Mouse (Mus musculus) adipocyte (in vitro differentiated cells): ENCODE measurements around the gene Cttn.
A peak's percentile ranks its signal among the peaks of the same experiment; 100 is the strongest.

Experiments used
- DNase-seq: peaks from one replicate; pipeline ENCODE4 v3.0.0-alpha.2; 2016; ENCODE audit warnings: low spot score

Cttn gene

GRCm38 (mm10) chr7:144449637-144450570 is 20.9 kb downstream of the Cttn start:
- DNase-seq, result peak; percentile 66

GRCm38 (mm10) chr7:144448186-144448585 is 22.6 kb downstream of the Cttn start:
- no peak for DNase-seq

- no peak for DNase-seq
Measured at GRCm38 (mm10) chr7:144447146-144447545, 23.7 kb downstream of the Cttn start.

GRCm38 (mm10) chr7:144444788-144445187 is 26.0 kb downstream of the Cttn start:
- DNase-seq, result no peak

- DNase-seq, result no peak
Measured at GRCm38 (mm10) chr7:144441976-144442375, 28.8 kb downstream of the Cttn start.

GRCm38 (mm10) chr7:144441466-144441865 is 29.3 kb downstream of the Cttn start:
- no peak for DNase-seq

GRCm38 (mm10) chr7:144438811-144439210 is 32.0 kb downstream of the Cttn start:
- DNase-seq, result no peak

GRCm38 (mm10) chr7:144432920-144433319 is 37.9 kb downstream of the Cttn start:
- DNase-seq, result no peak

GRCm38 (mm10) chr7:144427460-144427859 is 43.3 kb downstream of the Cttn start:
- DNase-seq, result peak; percentile 11

GRCm38 (mm10) chr7:144426594-144426993 is 44.2 kb downstream of the Cttn start:
- DNase-seq, result no peak

- DNase-seq, result peak; percentile 38
Measured at GRCm38 (mm10) chr7:144425953-144426352, 44.9 kb downstream of the Cttn start.

- no peak for DNase-seq
Measured at GRCm38 (mm10) chr7:144421478-144421877, 49.3 kb downstream of the Cttn start.

- no peak for DNase-seq
Measured at GRCm38 (mm10) chr7:144420552-144420951, 50.3 kb downstream of the Cttn start.

GRCm38 (mm10) chr7:144417644-144418343 is 53.0 kb downstream of the Cttn start:
- DNase-seq, result peak; percentile 16

GRCm38 (mm10) chr7:144417234-144417633 is 53.6 kb downstream of the Cttn start:
- no peak for DNase-seq

GRCm38 (mm10) chr7:144415795-144416194 is 55.0 kb downstream of the Cttn start:
- DNase-seq, result peak; percentile 6

- no peak for DNase-seq
Measured at GRCm38 (mm10) chr7:144414632-144415031, 56.2 kb downstream of the Cttn start.

- DNase-seq, result no peak
Measured at GRCm38 (mm10) chr7:144411967-144412906, 58.6 kb downstream of the Cttn start.

- DNase-seq, result no peak
Measured at GRCm38 (mm10) chr7:144409682-144410081, 61.1 kb downstream of the Cttn start.

- DNase-seq, result no peak
Measured at GRCm38 (mm10) chr7:144408464-144409000, 62.3 kb downstream of the Cttn start.

GRCm38 (mm10) chr7:144407675-144408074 is 63.1 kb downstream of the Cttn start:
- DNase-seq, result no peak

GRCm38 (mm10) chr7:144402492-144402891 is 68.3 kb downstream of the Cttn start:
- DNase-seq, result no peak
